8 mouse cellular contexts compared by ENCODE assay signal in the genomic region with DNA sequence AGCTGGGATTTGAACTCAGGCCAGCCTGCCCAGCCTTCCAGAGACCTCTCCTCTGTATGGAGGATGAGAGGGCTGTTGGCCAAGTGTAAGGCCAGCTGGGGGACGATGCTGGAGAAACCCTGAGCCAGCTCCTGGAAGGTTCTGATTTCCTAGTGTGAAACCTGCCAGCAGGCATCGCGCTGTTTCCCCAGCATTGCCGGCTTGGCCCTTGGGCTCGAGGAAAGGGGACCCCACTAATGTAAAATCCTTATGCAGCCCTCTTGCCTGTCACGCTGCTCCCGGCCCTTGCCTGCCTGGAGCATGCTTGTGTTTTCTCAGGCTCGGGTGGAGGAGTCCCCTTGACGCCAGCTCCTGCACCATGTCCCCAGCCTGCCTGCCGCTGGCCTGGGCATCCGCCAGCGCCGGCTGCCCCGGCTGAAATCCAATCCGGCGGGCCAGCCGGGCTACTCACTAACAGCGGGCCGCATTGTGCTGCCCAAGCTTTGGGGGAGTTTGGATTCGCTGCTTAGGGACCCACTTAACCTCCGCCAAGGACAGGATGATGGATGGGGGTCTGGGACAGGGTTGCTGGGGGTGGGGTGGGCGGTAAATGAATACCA. TPM values are rescaled to one million over a fixed set of nuclear protein-coding genes. Genes with fewer than 3 reads are reported as not detected.
DNase-seq lines count a peak whose midpoint lies in the region; ATAC-seq and TF ChIP-seq lines count a peak whose summit lies in the region.

No protein-coding gene starts in this region.

- H3K36me3 ChIP-seq in ES-Bruce4 (ENCODE audit: control insufficient read depth, insufficient read depth, low read length, poor library complexity, severe bottlenecking): no peaks in the 10 kb centered on the region
- no peaks in the 10 kb centered on the region for H3K36me3 ChIP-seq in forebrain, postnatal 0 days (ENCODE audit: insufficient read depth)

- no peak for TF ChIP-seq EP300 in ES-Bruce4 (IDR thresholded peaks at IDR 0.05; ENCODE audit: insufficient read depth, low read depth, low read length)

- H3K9me3 ChIP-seq in ES-Bruce4 (replicated peaks; ENCODE audit: control insufficient read depth, insufficient read depth, low read length, poor library complexity, severe bottlenecking): no peaks in the 10 kb centered on the region
- H3K9me3 ChIP-seq in forebrain, postnatal 0 days (ENCODE audit: low read length): no peaks in the 10 kb centered on the region

- 31% methylated on average over 22 of the region's 22 CpGs for WGBS in cerebellum, adult 2 months
- WGBS in forebrain, postnatal 0 days: 29% methylated on average over 22 of the region's 22 CpGs

- peak; percentile 58 for ATAC-seq in forebrain, postnatal 0 days
- ATAC-seq in inflammation-experienced regulatory T-cells, adult 6 months: no peak

- H3K27me3 ChIP-seq in cerebellum, adult 2 months (ENCODE audit: control insufficient read depth, insufficient read depth, low read length): no peaks in the 10 kb centered on the region
- no peaks in the 10 kb centered on the region for H3K27me3 ChIP-seq in ES-Bruce4 (ENCODE audit: control insufficient read depth, insufficient read depth, low read length, poor library complexity, severe bottlenecking)
- H3K27me3 ChIP-seq in forebrain, postnatal 0 days (ENCODE audit: insufficient read depth, low read length): no peaks in the 10 kb centered on the region

- no peak overlapping the region for H3K27ac ChIP-seq in cerebellum, adult 2 months (ENCODE audit: insufficient read depth, low read length)
- no peak overlapping the region for H3K27ac ChIP-seq in ES-Bruce4 (ENCODE audit: insufficient read depth, low read length)
- no peak overlapping the region for H3K27ac ChIP-seq in forebrain, postnatal 0 days (ENCODE audit: low read depth, low read length)

- H3K4me2 ChIP-seq in forebrain, postnatal 0 days (ENCODE audit: low read depth): no peak overlapping the region

- no peak for TF ChIP-seq CTCF in cerebellum, adult 2 months (IDR thresholded peaks at IDR 0.05; ENCODE audit: borderline replicate concordance, insufficient read depth, low read depth, low read length)
- TF ChIP-seq CTCF in ES-Bruce4 (IDR thresholded peaks at IDR 0.05; ENCODE audit: low read depth, low read length): no peak
- no peak for TF ChIP-seq CTCF in forebrain, postnatal 0 days (IDR thresholded peaks at IDR 0.05; ENCODE audit: low read depth)

- peaks cover 47% of the 10 kb centered on the region for H3K4me1 ChIP-seq in cerebellum, adult 2 months (ENCODE audit: control insufficient read depth, insufficient read depth, low read length)
- peaks cover 2% of the 10 kb centered on the region for H3K4me1 ChIP-seq in ES-Bruce4 (ENCODE audit: control insufficient read depth, insufficient read depth, low read length)
- no peaks in the 10 kb centered on the region for H3K4me1 ChIP-seq in forebrain, postnatal 0 days (ENCODE audit: insufficient read depth)

- DNase-seq in cerebellum, adult 2 months: peak; percentile 42 to 44
- DNase-seq in cerebellum, postnatal 36 days: no peak
- DNase-seq in forebrain, postnatal 0 days: peak; percentile 58
- DNase-seq in hindlimb bud, embryonic 11.5 days (ENCODE audit: extremely low spot score, low read depth, low spot score): peak; percentile 57
- peak; percentile 18 for DNase-seq in lung, postnatal 36 days
- no peak for DNase-seq in adrenal gland, postnatal 4 days (ENCODE audit: low spot score in 2 of 2)

- no peak for TF ChIP-seq POLR2A in cerebellum, adult 2 months (IDR thresholded peaks at IDR 0.05; ENCODE audit: borderline replicate concordance, insufficient read depth, low read length)
- no peak for TF ChIP-seq POLR2A in ES-Bruce4 (IDR thresholded peaks at IDR 0.05; ENCODE audit: insufficient read depth, low read length)

- H3K9ac ChIP-seq in ES-Bruce4 (ENCODE audit: low read depth, poor library complexity, severe bottlenecking): 0 out of 2 replicates have a peak overlapping the region, but pooled peaks have one; percentile 32
- H3K9ac ChIP-seq in forebrain, postnatal 0 days: no peak overlapping the region

- no peak overlapping the region for H3K4me3 ChIP-seq in cerebellum, adult 2 months (replicated peaks; ENCODE audit: insufficient read depth, low read depth, low read length)
- H3K4me3 ChIP-seq in ES-Bruce4 (ENCODE audit: low read depth, low read length): peak overlapping the region; percentile 13; the same call in 1 of the 2 replicates
- no peak overlapping the region for H3K4me3 ChIP-seq in forebrain, postnatal 0 days (ENCODE audit: low read depth, low read length)

RNA-seq across cellular contexts. Expression of gene Ephb2, which starts 52.1 kb away (rescaled TPM):
- polyA plus RNA-seq in cerebellum, adult 2 months (2012; rRNA removed): 29.1 and 35.4 TPM in 2 replicates
- polyA plus RNA-seq in ES-Bruce4 (2011; ENCODE audit: insufficient read depth, insufficient read length, low read depth, missing spikeins): 15.1 and 15.5 TPM in 2 replicates
- total RNA-seq in forebrain, postnatal 0 days (2014; rRNA removed): 79.9 and 85.6 TPM in 2 replicates
- polyA plus RNA-seq in forebrain, postnatal 0 days (2015; fragmentation: Nextera tagmentation; extraction: Ambion mirVana): 9.2 and 10.8 TPM in 2 replicates
- polyA plus RNA-seq in inflammation-experienced regulatory T-cells, adult 6 months (2017; shearing (Covaris generic)): under 1 TPM in 1 of 3 experiments, not detected in 2; 0.05 TPM
- total RNA-seq in adrenal gland, postnatal 4 days (2021): 10 to 100 TPM; 16.9 to 21.2 TPM

Comparison
In these comparisons a context has a peak if more than half of its experiments do, and no peak if none do; other contexts are left out.
1. DNase-seq: peak in cerebellum, adult 2 months (2 of 2), forebrain, postnatal 0 days (single experiment), hindlimb bud, embryonic 11.5 days (single experiment) and lung, postnatal 36 days (single experiment); none in cerebellum, postnatal 36 days (0 of 2) and adrenal gland, postnatal 4 days (0 of 2).